Mouse (Mus musculus): ENCODE results near the gene Ankrd61. TPM values are rescaled to one million over a fixed set of nuclear protein-coding genes. Genes with fewer than 3 reads are reported as not detected.

Gene Ankrd61
- total and polyA plus RNA-seq, 3 experiments: 0.19 to 0.64 TPM; not detected in 1

DNA sequence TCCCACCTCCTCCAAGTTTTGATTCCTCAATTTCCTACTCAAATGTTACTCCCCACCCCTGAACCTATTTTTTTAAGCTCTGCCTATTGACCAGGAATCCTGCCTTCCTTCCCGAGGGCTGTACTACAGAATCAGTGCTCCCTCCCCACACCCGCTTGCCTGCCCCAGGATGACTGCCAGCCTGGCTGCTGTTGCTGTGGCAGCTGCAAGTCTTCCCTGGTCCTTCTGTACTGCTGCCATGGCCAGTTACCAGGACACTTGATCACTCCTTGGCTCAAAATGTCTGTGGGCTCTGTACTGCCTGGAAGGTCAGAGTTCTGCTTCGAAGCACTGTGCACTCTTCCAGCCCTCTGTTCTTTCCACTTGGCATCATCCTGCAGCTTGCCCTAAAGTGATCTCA lies 4.6 kb upstream of the Ankrd61 start:
- Histone ChIP-seq H3K9me3 (replicated peaks; ENCODE audit: insufficient read depth, low read length) (no peaks in the 10 kb centered on the region), H3K9ac (ENCODE audit: control insufficient read depth, low read depth, low read length, poor library complexity, severe bottlenecking) (no peak overlapping the region), H3K36me3 (ENCODE audit: control insufficient read depth in 1 of 2, insufficient read depth in 2 of 2, low read length in 2 of 2) (peaks cover 0 to 16% of the 10 kb centered on the region in 2 experiments; a peak in 3 of 4 replicates), H3K4me3 (ENCODE audit: control insufficient read depth in 1 of 2, insufficient read depth in 1 of 2, low read depth in 2 of 2, low read length in 2 of 2) (no peak overlapping the region), H3K27me3 (ENCODE audit: control insufficient read depth in 1 of 2, insufficient read depth in 2 of 2, low read length in 2 of 2) (no peaks in the 10 kb centered on the region), H3K79me2 (ENCODE audit: control insufficient read depth, insufficient read depth, low read length, poor library complexity) (peaks cover 4% of the 10 kb centered on the region), H3K27ac (ENCODE audit: control insufficient read depth, low read depth, low read length) (no peak overlapping the region), H3K4me1 (ENCODE audit: control insufficient read depth in 1 of 2, insufficient read depth in 2 of 2, low read length in 2 of 2) (no peaks in the 10 kb centered on the region; a peak in 1 of 4 replicates)
- TF ChIP-seq ZNF384 (IDR thresholded peaks at IDR 0.05; ENCODE audit: low read depth, low read length): no peak
- TF ChIP-seq CTCF (IDR thresholded peaks at IDR 0.05 in 2 of 3, conservative IDR thresholded peaks at IDR 0.05 in 1 of 3; ENCODE audit: control insufficient read depth in 1 of 3, insufficient read depth in 1 of 3, low read depth in 2 of 3, low read length in 3 of 3, poor library complexity in 1 of 3, severe bottlenecking in 1 of 3): no peak
- TF ChIP-seq MYB (IDR thresholded peaks at IDR 0.05; ENCODE audit: low read depth, low read length): no peak
- TF ChIP-seq EP300 (IDR thresholded peaks at IDR 0.05; ENCODE audit: low read depth in 1 of 2, low read length in 2 of 2): no peak
- no peak for TF ChIP-seq ZC3H11A (IDR thresholded peaks at IDR 0.05; ENCODE audit: low read depth, low read length)
- TF ChIP-seq SIN3A (IDR thresholded peaks at IDR 0.05; ENCODE audit: low read length): no peak
- no peak for TF ChIP-seq GATA1 (IDR thresholded peaks at IDR 0.05; ENCODE audit: low read depth, low read length)
- TF ChIP-seq ETS1 (IDR thresholded peaks at IDR 0.05; ENCODE audit: low read depth, low read length): no peak
- no peak for TF ChIP-seq TAL1 (IDR thresholded peaks at IDR 0.05; ENCODE audit: low read length)
- no peak for TF ChIP-seq TCF12 (IDR thresholded peaks at IDR 0.05; ENCODE audit: low read depth, low read length)
- no peak for TF ChIP-seq RCOR1 (IDR thresholded peaks at IDR 0.05; ENCODE audit: low read depth, low read length)
- no peak for TF ChIP-seq ZMIZ1 (IDR thresholded peaks at IDR 0.05; ENCODE audit: low read depth, low read length)
- no peak for TF ChIP-seq UBTF (IDR thresholded peaks at IDR 0.05; ENCODE audit: borderline replicate concordance, insufficient read depth, low read depth, low read length)
- TF ChIP-seq MAFK (IDR thresholded peaks at IDR 0.05; ENCODE audit: borderline replicate concordance, low read depth, low read length): no peak
- TF ChIP-seq POLR2AphosphoS2 (IDR thresholded peaks at IDR 0.05; ENCODE audit: low read length): no peak
- no peak for TF ChIP-seq NELFE (IDR thresholded peaks at IDR 0.05; ENCODE audit: low read depth, low read length)
- TF ChIP-seq MYC (IDR thresholded peaks at IDR 0.05; ENCODE audit: low read depth, low read length): no peak
- no peak for DNase-seq (ENCODE audit: low read depth, low spot score)

DNA sequence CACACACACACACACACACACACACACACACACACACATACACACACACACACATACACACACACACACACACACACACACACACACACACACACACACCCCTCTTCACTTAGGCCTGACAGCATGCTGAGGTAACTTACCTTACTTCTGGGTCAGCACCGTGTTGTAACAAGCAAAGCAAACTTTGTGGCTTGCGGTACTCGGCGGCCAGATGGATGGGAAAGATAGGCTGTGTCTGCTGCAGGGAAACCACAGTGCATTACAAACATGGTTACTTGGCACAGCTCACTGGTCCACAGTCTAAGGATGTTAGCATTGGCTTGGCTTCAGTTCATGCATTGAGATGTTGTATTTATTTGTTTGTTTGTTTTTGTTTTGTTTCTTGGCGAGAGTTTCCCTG lies 4.1 kb downstream of the Ankrd61 start:
- H3K79me2 ChIP-seq (ENCODE audit: control insufficient read depth, insufficient read depth, low read length, poor library complexity): no peaks in the 10 kb centered on the region
- H3K4me1 ChIP-seq (ENCODE audit: control insufficient read depth in 1 of 2, insufficient read depth in 2 of 2, low read length in 2 of 2): peaks cover 2 to 13% of the 10 kb centered on the region in 2 experiments
- no peak overlapping the region for H3K9ac ChIP-seq (ENCODE audit: control insufficient read depth, low read depth, low read length, poor library complexity, severe bottlenecking)
- no peaks in the 10 kb centered on the region for H3K27me3 ChIP-seq (ENCODE audit: control insufficient read depth in 1 of 2, insufficient read depth in 2 of 2, low read length in 2 of 2)
- H3K36me3 ChIP-seq (ENCODE audit: control insufficient read depth in 1 of 2, insufficient read depth in 2 of 2, low read length in 2 of 2): peaks cover 5 to 8% of the 10 kb centered on the region in 2 experiments
- no peaks in the 10 kb centered on the region for H3K9me3 ChIP-seq (replicated peaks; ENCODE audit: insufficient read depth, low read length)
- no peak overlapping the region for H3K27ac ChIP-seq (ENCODE audit: control insufficient read depth, low read depth, low read length)
- no peak overlapping the region for H3K4me3 ChIP-seq (ENCODE audit: control insufficient read depth in 1 of 2, insufficient read depth in 1 of 2, low read depth in 2 of 2, low read length in 2 of 2)
- DNase-seq (ENCODE audit: low read depth, low spot score): peak; percentile 91
- TF ChIP-seq TBP (IDR thresholded peaks at IDR 0.05; ENCODE audit: low read depth, low read length): no peak
- no peak for TF ChIP-seq MAFK (IDR thresholded peaks at IDR 0.05; ENCODE audit: borderline replicate concordance, low read depth, low read length)
- TF ChIP-seq NELFE (IDR thresholded peaks at IDR 0.05; ENCODE audit: low read depth, low read length): no peak
- no peak for TF ChIP-seq POLR2A (IDR thresholded peaks at IDR 0.05; ENCODE audit: control insufficient read depth in 1 of 2, insufficient read depth in 1 of 2, low read depth in 1 of 2, low read length in 2 of 2, poor library complexity in 1 of 2)
- TF ChIP-seq TAL1 (IDR thresholded peaks at IDR 0.05; ENCODE audit: low read length): peak; percentile 92
- no peak for TF ChIP-seq E2F4 (IDR thresholded peaks at IDR 0.05; ENCODE audit: borderline replicate concordance, low read depth, low read length)
- TF ChIP-seq HCFC1 (IDR thresholded peaks at IDR 0.05; ENCODE audit: low read depth, low read length): 0 out of 2 replicates have a peak, but pooled peaks have one; percentile 29
- TF ChIP-seq POLR2AphosphoS5 (IDR thresholded peaks at IDR 0.05; ENCODE audit: borderline replicate concordance, low read depth, low read length): no peak; the same call in 1 of the 2 replicates
- no peak for TF ChIP-seq POLR2AphosphoS2 (IDR thresholded peaks at IDR 0.05; ENCODE audit: low read length)
- TF ChIP-seq ZMIZ1 (IDR thresholded peaks at IDR 0.05; ENCODE audit: low read depth, low read length): no peak
- TF ChIP-seq SMC3 (IDR thresholded peaks at IDR 0.05; ENCODE audit: low read depth, low read length): no peak
- no peak for TF ChIP-seq KAT2A (conservative IDR thresholded peaks at IDR 0.05; ENCODE audit: low read depth, low read length)
- no peak for TF ChIP-seq MEF2A (IDR thresholded peaks at IDR 0.05; ENCODE audit: extremely low read depth, insufficient replicate concordance, low read depth, low read length, poor library complexity, severe bottlenecking)
- TF ChIP-seq USF1 (IDR thresholded peaks at IDR 0.05; ENCODE audit: low read depth, low read length): no peak
- TF ChIP-seq JUND (IDR thresholded peaks at IDR 0.05; ENCODE audit: low read depth, low read length): no peak
- peak; percentile 79 for TF ChIP-seq ETS1 (IDR thresholded peaks at IDR 0.05; ENCODE audit: low read depth, low read length)
- TF ChIP-seq ZKSCAN1 (IDR thresholded peaks at IDR 0.05; ENCODE audit: low read depth, low read length): no peak
- TF ChIP-seq RCOR1 (IDR thresholded peaks at IDR 0.05; ENCODE audit: low read depth, low read length): peak; percentile 90
- TF ChIP-seq BHLHE40 (IDR thresholded peaks at IDR 0.05; ENCODE audit: borderline replicate concordance, low read depth, low read length): peak; percentile 53; the same call in 1 of the 2 replicates
- TF ChIP-seq ZC3H11A (IDR thresholded peaks at IDR 0.05; ENCODE audit: low read depth, low read length): no peak
- TF ChIP-seq USF2 (IDR thresholded peaks at IDR 0.05; ENCODE audit: borderline replicate concordance in 1 of 2, insufficient read depth in 1 of 2, low read depth in 1 of 2, low read length in 2 of 2): no peak
- peak; percentile 38 for TF ChIP-seq SIN3A (IDR thresholded peaks at IDR 0.05; ENCODE audit: low read length)
- peak; percentile 91 for TF ChIP-seq TCF12 (IDR thresholded peaks at IDR 0.05; ENCODE audit: low read depth, low read length)

All from MEL (cell line).